Mouse (Mus musculus) midbrain, embryonic 16.5 days (tissue): ENCODE results near the gene Cradd. TPM values are rescaled to one million over a fixed set of nuclear protein-coding genes. Genes with fewer than 3 reads are reported as not detected.

Experiments
- ATAC-seq: fragments of 200-750 bp; cut with Nextera tagmentation; 2 replicates; pipeline ENCODE4 v1.8.0; 2017; ENCODE audit warnings: moderate TSS enrichment
- H3K27ac ChIP-seq: fragments of 300-500 bp; sonication (generic); 2 replicates; pipeline ENCODE4 v1.5.1; 2014; ENCODE audit warnings: mild to moderate bottlenecking, low read length, mixed read lengths
- H3K27me3 ChIP-seq: fragments of 300-500 bp; sonication (generic); 2 replicates; pipeline ENCODE4 v1.6.1; 2014; ENCODE audit warnings: low read depth, low read length, mixed read lengths; ENCODE audit not compliant: control insufficient read depth, insufficient read depth
- H3K36me3 ChIP-seq: fragments of 300-500 bp; sonication (generic); 2 replicates; pipeline ENCODE4 v1.6.1; 2014; ENCODE audit warnings: mild to moderate bottlenecking, low read length, moderate library complexity, mixed read lengths; ENCODE audit not compliant: control insufficient read depth, insufficient read depth
- H3K4me1 ChIP-seq: fragments of 300-500 bp; sonication (generic); 2 replicates; pipeline ENCODE4 v1.6.1; 2014; ENCODE audit warnings: mild to moderate bottlenecking, low read length, mixed read lengths; ENCODE audit not compliant: control insufficient read depth, insufficient read depth
- H3K4me2 ChIP-seq: fragments of 300-500 bp; sonication (generic); 2 replicates; pipeline ENCODE4 v1.6.1; 2014; ENCODE audit warnings: mild to moderate bottlenecking, low read length, mixed read lengths
- H3K4me3 ChIP-seq: fragments of 300-500 bp; sonication (generic); 2 replicates; pipeline ENCODE4 v1.5.1; 2014; ENCODE audit warnings: low read depth, mild to moderate bottlenecking, low read length, moderate library complexity, mixed read lengths
- H3K9ac ChIP-seq: fragments of 300-500 bp; sonication (generic); 2 replicates; pipeline ENCODE4 v1.6.1; 2014; ENCODE audit warnings: low read depth, low read length, mixed read lengths
- H3K9me3 ChIP-seq: fragments of 300-500 bp; sonication (generic); replicated peaks from 2 replicates; pipeline ENCODE4 v1.6.1; 2014; ENCODE audit warnings: mild to moderate bottlenecking, low read length, mixed read lengths; ENCODE audit not compliant: control insufficient read depth, poor library complexity, severe bottlenecking
- WGBS: fragments of 180-500 bp; shearing (Covaris S2); extraction: QIAGEN DNeasy Blood & Tissue Kit; methylation state at CpG from one replicate; pipeline ENCODE4 v1.1.7; 2014; 5-methylcytosine and 5-hydroxymethylcytosine counted together
- polyA plus RNA-seq: library from polyadenylated mRNA; unstranded; fragments of >200 nt; fragmentation: Nextera tagmentation; extraction: Ambion mirVana; gene quantifications from 2 replicates; pipeline ENCODE4 v1.2.1, GENCODE M21; 2015

The Cradd gene
- polyA plus RNA-seq, 1 experiment from 2014 or later = 11.1 TPM

GRCm38 (mm10) chr10:95279459-95279858 lies 44.5 kb downstream of the Cradd start:
- no peak overlapping the region for H3K4me3 ChIP-seq
- no peak overlapping the region for H3K9ac ChIP-seq
- H3K9me3 ChIP-seq = no peaks in the 10 kb centered on the region
- 96% methylated on average over 1 of the region's 1 CpGs for WGBS
- no peaks in the 10 kb centered on the region for H3K36me3 ChIP-seq
- H3K27ac ChIP-seq = no peak overlapping the region
- no peaks in the 10 kb centered on the region for H3K27me3 ChIP-seq
- peaks cover 2% of the 10 kb centered on the region; the same call in 1 of the 2 replicates for H3K4me1 ChIP-seq
- ATAC-seq = no peak
- no peak overlapping the region for H3K4me2 ChIP-seq

GRCm38 (mm10) chr10:95278085-95278484 lies 45.8 kb downstream of the Cradd start:
- no peak for ATAC-seq
- no peaks in the 10 kb centered on the region for H3K36me3 ChIP-seq
- H3K27me3 ChIP-seq = no peaks in the 10 kb centered on the region
- H3K4me3 ChIP-seq = no peak overlapping the region
- no peaks in the 10 kb centered on the region for H3K9me3 ChIP-seq
- H3K4me1 ChIP-seq = peaks cover 2% of the 10 kb centered on the region; the same call in 1 of the 2 replicates
- no peak overlapping the region for H3K4me2 ChIP-seq
- H3K27ac ChIP-seq = no peak overlapping the region
- H3K9ac ChIP-seq = no peak overlapping the region
- WGBS = 91% methylated on average over 11 of the region's 11 CpGs

GRCm38 (mm10) chr10:95275488-95275887 lies 48.4 kb downstream of the Cradd start:
- H3K9ac ChIP-seq = no peak overlapping the region
- H3K9me3 ChIP-seq = no peaks in the 10 kb centered on the region
- ATAC-seq = no peak
- no peaks in the 10 kb centered on the region for H3K36me3 ChIP-seq
- 94% methylated on average over 9 of the region's 9 CpGs for WGBS
- no peaks in the 10 kb centered on the region for H3K27me3 ChIP-seq
- H3K4me3 ChIP-seq = no peak overlapping the region
- no peak overlapping the region for H3K27ac ChIP-seq
- peaks cover 2% of the 10 kb centered on the region; the same call in 1 of the 2 replicates for H3K4me1 ChIP-seq
- H3K4me2 ChIP-seq = no peak overlapping the region

GRCm38 (mm10) chr10:95273226-95273625 lies 50.7 kb downstream of the Cradd start:
- Histone ChIP-seq H3K4me1 (no peaks in the 10 kb centered on the region), H3K4me3 (no peak overlapping the region), H3K36me3 (no peaks in the 10 kb centered on the region), H3K9me3 (no peaks in the 10 kb centered on the region), H3K9ac (no peak overlapping the region), H3K27ac (no peak overlapping the region), H3K27me3 (no peaks in the 10 kb centered on the region; the same call in 1 of the 2 replicates), H3K4me2 (no peak overlapping the region)
- WGBS = 93% methylated on average over 13 of the region's 13 CpGs
- ATAC-seq = no peak

- no peak overlapping the region for H3K4me3 ChIP-seq
- WGBS = 92% methylated on average over 7 of the region's 7 CpGs
- no peak overlapping the region for H3K9ac ChIP-seq
- no peak overlapping the region for H3K27ac ChIP-seq
- no peak for ATAC-seq
- peaks cover 9% of the 10 kb centered on the region for H3K4me1 ChIP-seq
- H3K4me2 ChIP-seq = no peak overlapping the region
- peaks cover 6% of the 10 kb centered on the region; the same call in 1 of the 2 replicates for H3K27me3 ChIP-seq
- no peaks in the 10 kb centered on the region for H3K9me3 ChIP-seq
- no peaks in the 10 kb centered on the region for H3K36me3 ChIP-seq
Observed at GRCm38 (mm10) chr10:95269151-95269550, 54.8 kb downstream of the Cradd start.

GRCm38 (mm10) chr10:95268366-95268765 lies 55.6 kb downstream of the Cradd start:
- H3K27me3 ChIP-seq = peaks cover 7% of the 10 kb centered on the region; the same call in 1 of the 2 replicates
- H3K4me3 ChIP-seq = no peak overlapping the region
- no peak overlapping the region for H3K27ac ChIP-seq
- no peaks in the 10 kb centered on the region for H3K9me3 ChIP-seq
- H3K9ac ChIP-seq = no peak overlapping the region
- 88% methylated on average over 5 of the region's 5 CpGs for WGBS
- no peaks in the 10 kb centered on the region for H3K36me3 ChIP-seq
- peaks cover 10% of the 10 kb centered on the region for H3K4me1 ChIP-seq
- no peak for ATAC-seq
- no peak overlapping the region for H3K4me2 ChIP-seq

GRCm38 (mm10) chr10:95266983-95267382 lies 57.0 kb downstream of the Cradd start:
- no peak overlapping the region for H3K4me2 ChIP-seq
- H3K27me3 ChIP-seq = peaks cover 10% of the 10 kb centered on the region; the same call in 1 of the 2 replicates
- no peaks in the 10 kb centered on the region for H3K36me3 ChIP-seq
- H3K4me1 ChIP-seq = peaks cover 10% of the 10 kb centered on the region
- WGBS = 34% methylated on average over 5 of the region's 5 CpGs
- H3K9ac ChIP-seq = no peak overlapping the region
- ATAC-seq = no peak
- no peak overlapping the region for H3K4me3 ChIP-seq
- H3K27ac ChIP-seq = no peak overlapping the region
- H3K9me3 ChIP-seq = no peaks in the 10 kb centered on the region

GRCm38 (mm10) chr10:95266041-95266762 lies 57.7 kb downstream of the Cradd start:
- H3K27ac ChIP-seq = no peak overlapping the region
- no peak overlapping the region for H3K9ac ChIP-seq
- ATAC-seq = no peak
- H3K4me2 ChIP-seq = no peak overlapping the region
- WGBS = 54% methylated on average over 10 of the region's 10 CpGs
- peaks cover 10% of the 10 kb centered on the region for H3K4me1 ChIP-seq
- no peak overlapping the region for H3K4me3 ChIP-seq
- no peaks in the 10 kb centered on the region for H3K9me3 ChIP-seq
- H3K36me3 ChIP-seq = no peaks in the 10 kb centered on the region
- H3K27me3 ChIP-seq = peaks cover 10% of the 10 kb centered on the region; the same call in 1 of the 2 replicates

GRCm38 (mm10) chr10:95265576-95265975 lies 58.4 kb downstream of the Cradd start:
- Histone ChIP-seq H3K4me2 (no peak overlapping the region), H3K4me3 (no peak overlapping the region), H3K9ac (no peak overlapping the region), H3K36me3 (no peaks in the 10 kb centered on the region), H3K27ac (no peak overlapping the region), H3K27me3 (peaks cover 10% of the 10 kb centered on the region; the same call in 1 of the 2 replicates), H3K4me1 (peaks cover 10% of the 10 kb centered on the region), H3K9me3 (no peaks in the 10 kb centered on the region)
- WGBS = 69% methylated on average over 4 of the region's 4 CpGs
- ATAC-seq = no peak
